Mouse (Mus musculus): ENCODE data around the gene Prss41.
A peak's percentile ranks its signal among the peaks of the same experiment; 100 is the strongest.
"Not testable (repeated sequence)": the region's sequence is repeated elsewhere in the genome, so short reads cannot be mapped to it uniquely, and the experiment has no call there.

Prss41 gene

DNA sequence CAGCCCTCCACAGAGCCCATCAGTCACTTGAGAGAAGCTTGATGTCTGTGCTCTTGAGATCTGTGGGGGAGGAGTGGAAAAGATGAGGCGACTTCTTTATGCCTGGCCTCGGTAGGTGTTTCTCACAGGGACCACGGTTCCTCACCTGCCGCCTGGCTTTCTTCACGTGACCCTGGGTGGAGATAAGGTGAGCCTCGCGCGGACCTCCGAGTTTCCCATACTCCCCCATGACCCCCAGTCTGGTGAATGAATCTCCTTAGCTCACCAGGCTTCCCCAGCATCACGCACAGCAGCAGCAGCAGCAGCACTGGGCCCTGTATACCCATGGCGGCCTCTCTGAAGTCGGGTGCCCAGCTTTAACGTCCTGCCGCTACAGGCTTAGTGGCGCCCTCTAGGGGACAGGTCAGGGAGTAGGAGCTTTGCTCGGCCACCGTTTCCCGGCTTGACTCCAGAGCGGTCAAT is at the start of gene Prss41, which contains the start of gene Prss32:
Gene Prss41, minus strand, starts transcription at position 361 of the 462 bp plus-strand sequence.
Gene Prss32, plus strand, starts transcription at position 44 of the 462 bp plus-strand sequence.
- DNase-seq (ENCODE audit: low spot score in 2 of 2) = no peak

DNA sequence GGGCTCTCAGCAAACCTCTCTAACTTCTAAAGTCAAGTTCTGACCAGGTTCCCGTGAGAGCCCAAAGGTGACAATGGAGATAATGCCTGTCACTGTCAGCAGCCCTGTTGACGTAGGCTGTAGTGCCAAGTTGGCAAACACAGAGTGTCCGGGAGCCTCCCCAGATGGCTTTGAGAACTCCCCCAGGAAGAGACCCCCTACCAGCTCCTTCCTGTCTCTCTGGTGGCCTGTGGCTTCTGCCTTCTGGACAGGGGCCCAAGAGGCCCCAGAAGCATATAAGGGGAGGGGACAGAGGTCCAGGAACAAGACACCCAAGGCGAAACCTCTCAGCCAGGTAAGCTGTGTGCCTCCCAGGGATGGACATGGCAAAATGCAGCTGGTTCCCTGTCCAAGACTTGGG is 36.6 kb upstream of the Prss41 start, which contains the start of the genes Dcpp1 and Dcpp2:
Gene Dcpp1, plus strand, starts transcription at position 301 of the 400 bp plus-strand sequence.
Gene Dcpp2, plus strand, starts transcription at position 305 of the 400 bp plus-strand sequence.
- not testable (repeated sequence) for DNase-seq (ENCODE audit: low spot score in 2 of 2)

DNA sequence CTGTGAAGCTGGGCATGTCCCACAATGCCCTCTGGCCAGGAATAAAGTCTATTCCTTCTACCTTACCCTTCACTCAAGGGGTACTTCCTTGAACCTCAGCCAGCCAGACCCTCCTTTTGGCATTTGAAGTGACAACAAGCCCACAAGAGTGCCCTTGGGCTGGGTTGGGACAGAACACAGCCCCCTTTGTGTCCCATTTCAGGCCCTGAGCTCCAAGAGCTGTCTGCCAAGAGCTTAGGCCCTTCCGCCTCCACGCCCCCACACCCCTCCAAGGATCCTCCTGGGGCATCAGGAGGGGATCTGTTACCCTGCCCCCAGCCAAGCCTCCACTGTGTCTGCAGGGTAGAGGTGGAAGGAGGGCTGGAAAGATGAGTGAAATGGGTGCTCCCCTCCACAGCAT is 33.2 kb upstream of the Prss41 start:
- DNase-seq (ENCODE audit: low spot score in 2 of 2) = no peak

DNA sequence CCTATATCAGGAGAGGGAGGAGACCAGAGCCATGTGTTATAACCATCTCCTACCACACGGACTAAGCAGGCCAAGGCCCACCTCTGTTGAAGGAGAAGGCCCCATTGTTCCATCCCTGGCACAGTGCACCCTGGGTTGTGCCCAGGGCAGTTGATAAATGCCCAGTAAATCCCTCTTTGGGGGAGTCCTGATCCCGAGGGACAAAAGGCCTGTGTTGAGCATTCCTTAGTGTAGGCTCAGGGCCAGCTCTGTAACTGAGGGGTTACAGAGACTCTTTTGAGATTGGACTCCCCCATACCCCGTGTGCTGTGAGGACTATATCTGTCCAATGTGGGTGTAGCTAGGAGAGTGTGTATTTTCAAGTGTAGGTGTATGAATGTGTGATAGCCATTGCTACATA is 32.8 kb upstream of the Prss41 start:
- peak in 1 of 2 experiments; percentile 21 for DNase-seq (ENCODE audit: low spot score in 2 of 2)

DNA sequence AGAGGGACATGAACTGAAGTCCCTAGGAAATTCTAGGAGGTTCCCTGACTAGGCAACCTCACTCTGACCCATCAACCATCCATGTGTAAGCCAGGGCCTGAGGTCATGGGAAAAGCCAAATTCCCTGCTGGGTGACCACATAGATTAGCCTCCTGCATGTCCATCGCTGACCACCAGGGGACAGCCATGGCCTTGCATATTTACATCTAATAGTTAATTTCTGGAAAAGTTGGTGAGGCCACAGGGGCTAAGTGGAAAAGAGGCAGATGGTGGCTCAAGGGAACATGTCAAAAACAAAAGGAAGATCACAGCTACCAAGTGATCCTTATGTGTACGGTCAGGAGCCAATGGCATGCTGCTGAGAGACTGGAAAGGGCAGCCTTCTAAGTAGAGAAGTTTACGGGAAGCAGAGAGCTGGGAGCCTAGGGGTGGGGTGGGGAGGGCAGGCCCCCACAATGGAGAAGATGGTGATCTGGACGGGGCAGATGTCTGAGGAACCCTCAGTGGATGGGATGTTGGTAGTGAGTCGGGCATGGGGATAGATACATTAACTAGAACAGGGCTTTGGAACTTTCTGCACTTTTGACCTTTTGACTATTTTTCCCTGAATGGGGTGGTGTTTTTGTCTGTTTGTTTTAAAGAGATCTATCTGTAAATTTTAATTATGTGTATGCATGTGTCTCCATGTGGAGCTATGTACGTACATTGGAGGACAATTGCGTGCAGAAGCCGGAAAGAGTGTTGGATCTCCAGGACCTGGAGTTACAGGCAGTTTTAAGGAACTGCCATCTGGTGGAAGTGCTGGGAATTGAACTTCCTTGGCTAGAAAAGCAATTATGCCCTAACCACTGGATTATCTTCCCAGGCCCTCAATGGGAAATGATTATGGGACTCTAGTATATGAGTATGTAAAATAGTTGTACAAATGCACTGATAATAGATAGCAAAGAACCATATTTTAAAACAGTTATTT is 30.2 kb upstream of the Prss41 start:
- peak in 1 of 2 experiments; percentile 27 for DNase-seq (ENCODE audit: low spot score in 2 of 2)

DNA sequence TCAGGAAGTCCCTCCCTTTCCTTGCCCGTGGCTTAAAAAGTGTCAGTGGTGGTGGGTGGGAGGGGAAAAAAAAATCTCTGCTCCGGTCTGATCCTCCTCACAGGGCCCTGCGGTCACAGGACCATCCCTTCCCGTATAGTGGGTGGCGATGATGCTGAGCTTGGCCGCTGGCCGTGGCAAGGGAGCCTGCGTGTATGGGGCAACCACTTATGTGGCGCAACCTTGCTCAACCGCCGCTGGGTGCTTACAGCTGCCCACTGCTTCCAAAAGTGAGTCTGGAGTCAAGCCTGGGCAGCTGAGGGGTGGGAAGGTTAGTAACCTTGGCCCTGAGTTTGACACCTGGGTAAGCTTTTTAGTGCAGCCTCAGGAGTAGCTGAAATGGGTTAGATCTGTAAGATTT is 24.5 kb upstream of the Prss41 start:
- DNase-seq (ENCODE audit: low spot score in 2 of 2) = no peak

DNA sequence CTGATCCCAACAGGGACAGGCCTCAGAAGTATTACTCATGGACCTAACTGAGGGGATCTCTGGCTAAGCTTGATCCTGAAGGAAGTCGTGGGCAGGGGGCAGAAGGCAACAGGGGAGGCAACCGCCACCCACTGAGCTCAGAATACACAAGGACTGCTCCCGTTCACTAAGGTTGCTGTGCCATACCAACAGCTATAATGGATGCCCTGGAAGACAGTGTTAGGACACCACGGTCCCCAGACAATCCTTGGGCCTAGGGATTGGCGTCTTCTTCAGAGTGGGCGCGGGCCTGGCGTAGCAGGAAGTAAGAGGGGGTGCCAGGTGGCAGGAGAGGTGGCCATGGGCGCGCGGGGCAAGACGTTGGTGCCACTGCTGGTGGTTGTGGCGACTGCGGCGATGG is 23.8 kb upstream of the Prss41 start, which contains the start of gene Prss21:
Gene Prss21, plus strand, starts transcription at position 301 of the 400 bp plus-strand sequence.
- DNase-seq (ENCODE audit: low spot score in 2 of 2) = no peak

DNA sequence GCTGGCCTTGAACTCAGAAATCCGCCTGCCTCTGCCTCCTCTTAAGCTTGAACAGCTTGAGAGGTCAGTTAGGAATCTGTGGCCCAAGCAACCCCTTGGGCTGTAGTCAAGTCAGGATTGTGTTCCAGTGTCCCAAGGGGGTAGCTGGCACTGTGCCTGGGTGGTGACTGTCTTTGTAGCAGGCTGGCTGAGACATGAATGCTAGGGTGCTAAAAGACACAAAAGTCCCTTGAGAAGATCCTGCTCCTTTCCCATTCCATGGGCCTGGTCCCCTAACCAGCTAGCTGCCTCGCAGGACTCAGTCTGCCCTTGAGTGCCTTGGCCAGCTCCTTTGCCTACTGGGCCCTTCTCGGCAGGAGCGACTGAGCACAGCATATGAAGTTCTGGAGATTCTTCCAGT is 19.0 kb upstream of the Prss41 start:
- no peak for DNase-seq (ENCODE audit: low spot score in 2 of 2)

DNA sequence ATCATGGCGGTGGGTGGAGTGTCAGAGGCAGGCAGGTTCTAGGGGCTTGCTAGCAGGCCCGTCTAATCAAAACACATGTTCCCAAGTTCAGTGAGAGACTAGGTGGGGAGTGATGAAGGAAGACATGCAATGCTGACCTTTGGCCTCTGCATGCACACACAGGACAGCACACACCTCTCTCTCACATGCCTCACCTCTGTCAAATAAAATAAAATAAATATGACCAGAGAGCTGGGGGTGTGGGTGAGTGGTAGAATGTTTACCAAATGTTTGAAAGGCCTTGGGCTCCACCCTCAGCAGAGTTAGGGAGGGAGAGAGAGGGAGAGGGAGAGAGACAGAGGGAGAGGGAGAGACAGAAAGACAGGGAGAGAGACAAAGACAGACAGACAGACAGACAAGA is 13.9 kb upstream of the Prss41 start:
- DNase-seq (ENCODE audit: low spot score in 2 of 2) = no peak

DNA sequence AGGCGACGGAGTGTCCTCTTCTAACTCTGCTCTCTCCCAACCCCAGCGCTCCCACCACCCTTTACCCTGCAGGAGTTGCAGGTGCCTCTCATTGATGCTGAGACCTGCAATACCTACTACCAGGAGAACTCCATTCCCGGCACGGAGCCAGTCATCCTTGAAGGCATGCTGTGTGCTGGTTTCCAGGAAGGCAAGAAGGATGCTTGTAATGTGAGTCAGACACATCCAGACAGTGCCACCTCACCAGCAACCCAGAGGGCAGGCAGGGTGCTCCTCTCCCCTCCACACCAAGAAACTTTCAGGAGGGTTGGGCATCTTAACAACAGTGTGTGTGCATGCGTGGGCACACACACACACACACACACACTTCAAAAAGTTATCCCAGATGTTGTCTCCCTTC is 13.2 kb upstream of the Prss41 start:
- DNase-seq (ENCODE audit: low spot score in 2 of 2) = no peak

DNA sequence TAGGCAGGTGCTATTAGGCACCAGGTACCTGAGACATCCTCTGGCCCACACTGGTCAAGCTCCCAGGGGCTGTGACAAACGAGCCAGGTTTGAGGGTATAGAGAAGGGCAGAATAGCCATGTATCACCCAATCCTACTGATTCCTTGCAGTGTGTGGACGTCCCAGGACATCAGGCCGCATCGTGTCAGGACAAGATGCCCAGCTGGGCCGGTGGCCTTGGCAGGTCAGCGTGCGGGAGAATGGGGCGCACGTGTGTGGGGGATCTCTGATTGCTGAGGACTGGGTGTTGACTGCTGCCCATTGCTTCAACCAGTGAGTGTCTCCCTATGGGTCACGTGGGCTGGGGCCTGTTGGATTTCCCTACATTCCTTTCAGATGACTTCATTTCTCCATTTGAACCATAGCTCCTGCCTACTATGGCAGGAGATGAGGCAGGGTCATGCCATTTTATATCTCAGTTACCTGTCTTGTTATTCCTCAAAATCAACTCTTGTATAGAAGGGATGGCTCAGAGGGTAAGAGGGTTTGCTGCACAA is 10.3 kb upstream of the Prss41 start:
- no peak for DNase-seq (ENCODE audit: low spot score in 2 of 2)

DNA sequence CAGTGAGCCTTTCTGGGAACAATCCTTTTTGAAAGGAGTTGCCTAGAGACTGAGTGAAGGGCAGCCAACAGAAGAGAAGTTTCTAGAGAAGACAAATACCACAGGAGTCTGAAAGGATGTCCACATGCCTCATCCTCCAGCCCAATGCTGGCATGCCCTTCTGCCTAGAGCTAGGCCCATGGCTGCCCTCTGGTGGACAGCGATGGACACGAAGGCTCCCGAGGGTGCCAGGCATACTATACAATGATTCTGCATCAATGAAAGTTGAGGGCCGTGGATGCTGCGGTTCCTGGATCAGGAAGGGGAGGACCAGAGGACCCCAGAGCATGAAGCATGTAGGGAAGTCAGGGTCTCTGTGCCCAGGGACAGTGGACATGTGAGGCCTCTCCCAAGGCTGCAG is 9.3 kb upstream of the Prss41 start:
- no peak for DNase-seq (ENCODE audit: low spot score in 2 of 2)

DNA sequence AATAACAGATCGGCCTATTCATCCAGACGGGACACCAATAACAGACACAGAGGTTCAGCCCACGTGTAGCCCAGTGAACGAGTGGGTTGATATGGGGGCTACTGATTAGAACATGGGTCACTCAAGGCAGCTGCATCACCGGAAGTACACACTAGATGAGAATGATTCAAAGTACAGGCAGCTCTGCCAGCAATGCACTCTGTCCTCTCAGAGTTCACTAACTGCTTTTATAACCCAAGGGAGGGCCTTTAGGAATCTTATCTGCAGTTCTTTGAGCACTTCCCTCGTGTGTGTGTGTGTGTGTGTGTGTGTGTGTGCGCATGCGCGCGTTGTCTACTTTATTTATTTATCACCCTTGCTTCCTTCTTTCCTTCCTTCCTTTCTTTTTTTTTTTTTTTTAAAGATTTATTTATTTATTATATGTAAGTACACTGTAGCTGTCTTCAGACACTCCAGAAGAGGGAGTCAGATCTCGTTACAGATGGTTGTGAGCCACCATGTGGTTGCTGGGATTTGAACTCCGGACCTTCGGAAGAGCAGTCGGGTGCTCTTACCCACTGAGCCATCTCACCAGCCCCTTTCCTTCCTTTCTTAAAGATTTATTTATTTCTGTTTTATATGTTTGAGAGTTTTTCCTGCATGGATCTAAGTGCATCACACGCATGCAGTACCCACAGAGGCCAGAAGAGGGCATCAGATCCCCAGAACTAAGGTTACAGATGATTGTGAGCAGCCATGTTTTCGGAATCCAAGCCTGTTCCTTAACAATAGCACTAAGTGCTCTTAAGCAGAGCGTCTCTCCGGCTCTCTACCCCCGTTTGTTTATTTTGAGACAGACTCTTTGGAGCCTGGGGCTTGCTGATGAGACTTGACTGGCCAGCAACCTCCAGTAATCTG is 7.1 kb upstream of the Prss41 start:
- DNase-seq (ENCODE audit: low spot score in 2 of 2) = peak in 1 of 2 experiments; percentile 48

DNA sequence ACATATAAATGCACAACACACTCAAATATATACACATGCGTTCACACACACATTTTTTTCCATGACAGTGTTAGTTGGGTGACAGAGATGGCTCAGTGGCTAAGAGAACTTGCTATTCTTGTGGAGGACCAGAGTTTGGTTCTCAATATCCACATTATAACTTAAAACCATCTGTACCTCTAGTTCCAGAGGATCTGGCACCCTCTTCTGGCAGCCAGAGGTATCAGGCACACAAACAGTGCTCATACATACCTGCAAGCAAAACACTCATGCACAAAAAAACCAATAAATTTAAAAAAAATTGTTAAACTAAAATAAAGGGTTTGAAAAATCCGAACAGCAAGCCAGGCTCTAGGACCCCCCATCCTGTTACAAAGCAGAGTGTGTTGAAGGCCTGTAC is 6.1 kb upstream of the Prss41 start:
- no peak for DNase-seq (ENCODE audit: low spot score in 2 of 2)

DNA sequence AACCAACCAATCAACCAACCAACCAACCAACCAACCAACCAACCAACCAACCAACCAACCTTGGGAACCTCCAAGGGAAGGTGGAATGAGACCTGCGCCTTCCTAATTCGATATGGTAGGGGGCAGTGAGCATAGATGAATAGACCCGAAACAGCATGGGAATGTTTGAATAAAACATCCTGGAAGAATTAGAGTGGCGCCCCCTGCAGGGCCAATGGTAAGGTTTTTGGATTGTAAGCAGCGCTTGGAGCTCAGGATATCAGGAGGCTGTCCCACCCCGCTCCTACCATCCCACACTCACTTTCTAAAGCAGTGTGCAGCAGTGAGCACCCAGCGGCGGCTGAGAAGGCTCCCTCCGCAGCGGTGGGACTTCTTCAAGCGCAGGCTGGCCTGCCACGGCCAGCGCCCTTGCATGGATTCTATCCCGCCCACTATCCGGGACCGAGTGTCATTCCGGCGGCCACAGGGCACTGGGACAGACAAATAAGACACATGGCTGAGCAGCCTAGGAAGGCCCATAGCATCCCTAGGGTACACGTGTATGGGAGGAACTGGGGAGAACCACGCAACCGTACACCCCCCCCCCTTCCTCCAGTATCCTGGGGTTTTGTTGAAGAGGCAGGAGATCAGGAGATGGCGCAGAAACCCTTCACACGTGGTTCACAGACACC is 696 bp downstream of the Prss41 start:
- no peak for DNase-seq (ENCODE audit: low spot score in 2 of 2)

DNA sequence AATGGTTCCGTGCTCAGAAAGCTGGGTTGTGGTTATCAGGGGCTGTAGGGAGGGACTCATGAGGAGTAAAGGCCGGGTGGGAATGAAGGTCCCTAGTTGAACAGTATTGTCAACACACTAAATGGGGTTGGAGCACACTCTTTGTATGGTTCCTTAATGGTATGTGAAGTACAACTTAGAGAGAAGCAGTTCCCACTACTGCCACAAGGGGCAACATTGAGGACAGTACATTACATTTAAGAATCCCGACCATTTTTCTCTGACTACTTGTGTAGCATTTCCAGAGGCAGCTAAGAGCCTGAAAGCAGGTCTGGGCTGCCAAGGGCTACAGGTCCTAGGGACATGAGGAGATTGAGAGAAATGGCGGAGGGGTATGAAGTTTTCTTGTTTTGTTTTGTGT is 2.8 kb downstream of the Prss41 start:
- DNase-seq (ENCODE audit: low spot score in 2 of 2) = peak in 1 of 2 experiments; percentile 61

DNA sequence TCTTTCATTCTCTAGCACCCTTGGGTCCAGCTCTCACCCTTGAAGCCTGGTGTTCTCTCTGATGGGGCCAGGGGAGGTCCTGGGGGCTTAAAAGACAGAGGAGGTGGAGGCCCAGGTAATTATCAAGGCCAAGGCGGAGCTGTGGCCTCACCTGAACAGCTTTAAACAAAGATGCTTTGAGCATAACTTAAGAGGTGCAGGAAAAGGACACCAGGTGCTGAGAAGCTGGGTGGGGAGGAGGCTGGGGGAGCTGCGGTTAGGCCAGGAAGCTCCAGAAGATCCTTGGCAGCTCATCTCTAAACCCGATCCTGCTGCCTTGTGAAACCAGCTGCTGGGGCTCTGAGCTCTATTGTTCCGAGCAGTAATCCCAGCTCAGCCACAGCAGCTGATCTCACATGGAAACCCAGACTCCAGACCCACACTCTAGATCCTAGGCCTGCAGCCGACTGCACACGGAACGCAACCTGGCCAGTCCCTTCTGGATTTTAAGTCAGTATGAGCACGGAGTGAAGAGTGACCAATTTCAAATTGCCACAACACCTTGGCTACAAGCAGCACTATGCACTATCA is 7.9 kb downstream of the Prss41 start, which contains the start of gene Prss33:
Gene Prss33, minus strand, starts transcription at position 51 of the 570 bp plus-strand sequence.
- no peak for DNase-seq (ENCODE audit: low spot score in 2 of 2)

DNA sequence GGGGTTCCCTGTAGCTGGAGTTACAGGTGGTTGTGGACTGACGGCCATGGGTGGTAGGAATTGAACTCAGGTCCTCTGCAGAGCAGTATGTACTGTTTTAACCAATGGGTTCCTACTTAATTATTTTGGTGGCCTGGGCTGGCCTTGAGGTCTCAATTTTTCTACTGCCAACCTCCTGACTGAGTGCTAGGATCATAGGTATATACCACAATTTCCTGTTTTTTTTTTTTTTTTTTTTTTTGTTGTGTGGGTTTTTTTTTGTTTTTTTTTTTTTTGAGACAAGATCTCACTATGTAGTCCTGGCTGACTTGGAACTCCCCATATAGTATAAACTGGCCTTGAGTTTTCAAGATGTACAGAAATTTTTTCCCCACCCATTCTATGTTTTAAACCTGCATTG is 12.8 kb downstream of the Prss41 start:
- no peak for DNase-seq (ENCODE audit: low spot score in 2 of 2)

DNA sequence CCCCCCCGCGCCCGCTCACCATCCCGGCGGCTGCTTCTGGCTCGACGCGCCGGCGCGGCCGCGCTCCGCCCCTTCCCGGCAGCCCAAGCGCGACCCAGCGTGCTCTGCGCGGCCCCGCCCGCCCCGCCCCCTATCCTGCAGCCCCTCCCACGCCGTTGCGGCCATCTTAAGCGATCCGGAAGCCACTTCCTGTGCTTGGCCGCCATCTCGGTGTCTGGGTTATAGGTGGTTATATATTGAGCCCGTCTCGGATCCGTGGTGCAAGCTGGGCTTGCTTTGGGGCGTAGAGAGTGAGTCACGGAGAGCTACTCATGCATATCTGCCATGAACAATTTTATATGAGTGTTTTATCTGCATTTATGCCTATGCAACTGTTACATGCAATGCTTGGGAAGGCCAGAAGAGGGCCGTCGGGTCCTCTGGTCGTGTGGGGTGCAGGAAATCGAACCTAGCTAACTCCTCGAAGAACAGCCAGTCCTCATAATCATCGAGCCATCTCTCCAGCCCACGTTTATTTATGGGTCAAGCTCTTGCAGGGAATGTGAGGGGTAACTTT is 14.8 kb downstream of the Prss41 start, which contains the start of gene Elob:
Gene Elob, minus strand, starts transcription at position 73 of the 556 bp plus-strand sequence.
- DNase-seq (ENCODE audit: low spot score in 2 of 2) = peak; percentile 66 to 81
